Mouse (Mus musculus) kidney, embryonic 16.5 days (tissue): ENCODE measurements around the gene Rai1. TPM values are rescaled to one million over a fixed set of nuclear protein-coding genes. Genes with fewer than 3 reads are reported as not detected.

Experiments used
- ATAC-seq: fragments of 200-750 bp; cut with Nextera tagmentation; 2 replicates; pipeline ENCODE4 v1.8.0; 2017; ENCODE audit warnings: moderate TSS enrichment; ENCODE audit not compliant: low FRiP score, low TSS enrichment
- H3K27ac ChIP-seq: fragments of 300-500 bp; sonication (generic); 2 replicates; pipeline ENCODE4 v1.5.1; 2014; ENCODE audit warnings: low read length
- H3K27me3 ChIP-seq: fragments of 300-500 bp; sonication (generic); 2 replicates; pipeline ENCODE4 v1.6.1; 2014; ENCODE audit warnings: low read length, control low read depth, mixed read lengths; ENCODE audit not compliant: insufficient read depth
- H3K36me3 ChIP-seq: fragments of 300-500 bp; sonication (generic); 2 replicates; pipeline ENCODE4 v1.6.1; 2014; ENCODE audit warnings: low read length, control low read depth, mixed read lengths; ENCODE audit not compliant: insufficient read depth
- H3K4me1 ChIP-seq: fragments of 300-500 bp; sonication (generic); 2 replicates; pipeline ENCODE4 v1.6.1; 2014; ENCODE audit warnings: low read length, control low read depth, mixed read lengths; ENCODE audit not compliant: insufficient read depth
- H3K4me2 ChIP-seq: fragments of 300-500 bp; sonication (generic); replicated peaks from 2 replicates; pipeline ENCODE4 v1.6.1; 2014; ENCODE audit warnings: low read depth, low read length
- H3K4me3 ChIP-seq: fragments of 300-500 bp; sonication (generic); 2 replicates; pipeline ENCODE4 v1.5.1; 2014; ENCODE audit warnings: mild to moderate bottlenecking, low read length
- H3K9ac ChIP-seq: fragments of 300-500 bp; sonication (generic); replicated peaks from 2 replicates; pipeline ENCODE4 v1.6.1; 2014; ENCODE audit warnings: low read length
- H3K9me3 ChIP-seq: fragments of 300-500 bp; sonication (generic); 2 replicates; pipeline ENCODE4 v1.6.1; 2016; ENCODE audit warnings: low read length, control low read depth
- WGBS: fragments of 180-500 bp; shearing (Covaris S2); extraction: QIAGEN DNeasy Blood & Tissue Kit; methylation state at CpG from one replicate; pipeline ENCODE4 v1.1.7; 2014; 5-methylcytosine and 5-hydroxymethylcytosine counted together
- polyA plus RNA-seq: library from polyadenylated mRNA; unstranded; fragments of >200 nt; fragmentation: Nextera tagmentation; extraction: Ambion mirVana; gene quantifications from 2 replicates; pipeline ENCODE4 v1.2.1, GENCODE M21; 2015

Rai1 gene
- polyA plus RNA-seq, 1 experiment from 2014 or later, result 21.5 TPM

- Histone ChIP-seq H3K27ac (no peak overlapping the region), H3K36me3 (no peaks in the 10 kb centered on the region), H3K4me3 (no peak overlapping the region), H3K9ac (no peak overlapping the region), H3K4me2 (no peak overlapping the region), H3K4me1 (peaks cover 9% of the 10 kb centered on the region; the same call in 1 of the 2 replicates), H3K27me3 (no peaks in the 10 kb centered on the region), H3K9me3 (no peaks in the 10 kb centered on the region)
- 83% methylated on average over 6 of the region's 6 CpGs for WGBS
- ATAC-seq, result no peak
Observed at GRCm38 (mm10) chr11:60071221-60071620, 33.6 kb upstream of the Rai1 start.

- no peak for ATAC-seq
- Histone ChIP-seq H3K9me3 (no peaks in the 10 kb centered on the region), H3K9ac (no peak overlapping the region), H3K4me2 (no peak overlapping the region), H3K4me1 (peaks cover 9% of the 10 kb centered on the region; the same call in 1 of the 2 replicates), H3K27ac (no peak overlapping the region), H3K36me3 (no peaks in the 10 kb centered on the region), H3K4me3 (no peak overlapping the region), H3K27me3 (no peaks in the 10 kb centered on the region)
Observed at GRCm38 (mm10) chr11:60073121-60073520, 31.7 kb upstream of the Rai1 start.

GRCm38 (mm10) chr11:60073936-60074502, 30.8 kb upstream of the Rai1 start:
- Histone ChIP-seq H3K4me3 (no peak overlapping the region), H3K36me3 (no peaks in the 10 kb centered on the region), H3K27me3 (no peaks in the 10 kb centered on the region), H3K4me1 (peaks cover 9% of the 10 kb centered on the region; the same call in 1 of the 2 replicates), H3K4me2 (no peak overlapping the region), H3K9me3 (no peaks in the 10 kb centered on the region), H3K27ac (peak overlapping the region; percentile 54; the same call in 1 of the 2 replicates), H3K9ac (no peak overlapping the region)
- 32% methylated on average over 15 of the region's 15 CpGs for WGBS
- ATAC-seq, result peak; percentile 90

GRCm38 (mm10) chr11:60076183-60076582, 28.6 kb upstream of the Rai1 start:
- 57% methylated on average over 3 of the region's 3 CpGs for WGBS
- no peak overlapping the region for H3K27ac ChIP-seq
- H3K9me3 ChIP-seq, result no peaks in the 10 kb centered on the region
- no peak overlapping the region for H3K4me2 ChIP-seq
- peaks cover 9% of the 10 kb centered on the region; the same call in 1 of the 2 replicates for H3K4me1 ChIP-seq
- H3K27me3 ChIP-seq, result no peaks in the 10 kb centered on the region
- H3K9ac ChIP-seq, result no peak overlapping the region
- H3K4me3 ChIP-seq, result no peak overlapping the region
- no peak for ATAC-seq
- H3K36me3 ChIP-seq, result no peaks in the 10 kb centered on the region

GRCm38 (mm10) chr11:60076790-60077189, 28.0 kb upstream of the Rai1 start:
- no peaks in the 10 kb centered on the region for H3K27me3 ChIP-seq
- H3K9me3 ChIP-seq, result no peaks in the 10 kb centered on the region
- no peak for ATAC-seq
- no peak overlapping the region for H3K4me3 ChIP-seq
- H3K36me3 ChIP-seq, result no peaks in the 10 kb centered on the region
- WGBS, result 13% methylated on average over 4 of the region's 4 CpGs
- no peak overlapping the region for H3K9ac ChIP-seq
- H3K4me2 ChIP-seq, result no peak overlapping the region
- no peak overlapping the region for H3K27ac ChIP-seq
- peaks cover 9% of the 10 kb centered on the region; the same call in 1 of the 2 replicates for H3K4me1 ChIP-seq

- no peaks in the 10 kb centered on the region for H3K36me3 ChIP-seq
- H3K4me1 ChIP-seq, result peaks cover 3% of the 10 kb centered on the region; the same call in 1 of the 2 replicates
- H3K27me3 ChIP-seq, result no peaks in the 10 kb centered on the region
- no peak for ATAC-seq
- H3K9me3 ChIP-seq, result peaks cover 4% of the 10 kb centered on the region; the same call in 1 of the 2 replicates
- WGBS, result 38% methylated on average over 2 of the region's 2 CpGs
- H3K4me2 ChIP-seq, result no peak overlapping the region
- no peak overlapping the region for H3K9ac ChIP-seq
- no peak overlapping the region for H3K4me3 ChIP-seq
- H3K27ac ChIP-seq, result no peak overlapping the region
Observed at GRCm38 (mm10) chr11:60084589-60084988, 20.2 kb upstream of the Rai1 start.

- 44% methylated on average over 1 of the region's 1 CpGs for WGBS
- peaks cover 10% of the 10 kb centered on the region; the same call in 1 of the 2 replicates for H3K4me1 ChIP-seq
- no peak overlapping the region for H3K4me3 ChIP-seq
- H3K27me3 ChIP-seq, result no peaks in the 10 kb centered on the region
- ATAC-seq, result no peak
- H3K9ac ChIP-seq, result no peak overlapping the region
- H3K4me2 ChIP-seq, result no peak overlapping the region
- H3K27ac ChIP-seq, result no peak overlapping the region
- H3K9me3 ChIP-seq, result peaks cover 4% of the 10 kb centered on the region; the same call in 1 of the 2 replicates
- no peaks in the 10 kb centered on the region for H3K36me3 ChIP-seq
Observed at GRCm38 (mm10) chr11:60086676-60087075, 18.1 kb upstream of the Rai1 start.

GRCm38 (mm10) chr11:60088947-60089346, 15.9 kb upstream of the Rai1 start:
- Histone ChIP-seq H3K27me3 (no peaks in the 10 kb centered on the region), H3K27ac (no peak overlapping the region), H3K4me3 (no peak overlapping the region), H3K9me3 (peaks cover 4% of the 10 kb centered on the region; the same call in 1 of the 2 replicates), H3K4me2 (no peak overlapping the region), H3K9ac (no peak overlapping the region), H3K4me1 (peaks cover 10% of the 10 kb centered on the region; the same call in 1 of the 2 replicates), H3K36me3 (no peaks in the 10 kb centered on the region)
- 43% methylated on average over 4 of the region's 4 CpGs for WGBS
- no peak for ATAC-seq

GRCm38 (mm10) chr11:60090696-60091421, 14.0 kb upstream of the Rai1 start:
- Histone ChIP-seq H3K9me3 (peaks cover 4% of the 10 kb centered on the region; the same call in 1 of the 2 replicates), H3K4me3 (no peak overlapping the region), H3K4me2 (no peak overlapping the region), H3K36me3 (no peaks in the 10 kb centered on the region), H3K4me1 (peaks cover 18% of the 10 kb centered on the region), H3K9ac (0 out of 2 replicates have a peak overlapping the region, but pooled peaks have one; percentile 29), H3K27ac (no peak overlapping the region), H3K27me3 (no peaks in the 10 kb centered on the region)
- 28% methylated on average over 5 of the region's 5 CpGs for WGBS
- ATAC-seq, result 0 out of 2 replicates have a peak, but pooled peaks have one; percentile 29

- Histone ChIP-seq H3K9ac (0 out of 2 replicates have a peak overlapping the region, but pooled peaks have one; percentile 29), H3K4me1 (peaks cover 18% of the 10 kb centered on the region), H3K36me3 (no peaks in the 10 kb centered on the region), H3K27ac (no peak overlapping the region), H3K4me3 (no peak overlapping the region), H3K27me3 (no peaks in the 10 kb centered on the region), H3K4me2 (no peak overlapping the region), H3K9me3 (peaks cover 4% of the 10 kb centered on the region; the same call in 1 of the 2 replicates)
- 63% methylated on average over 7 of the region's 7 CpGs for WGBS
- ATAC-seq, result no peak
Observed at GRCm38 (mm10) chr11:60091422-60091761, 13.4 kb upstream of the Rai1 start.
